Mouse (Mus musculus): ENCODE data around the gene Snrpg. TPM values are rescaled to one million over a fixed set of nuclear protein-coding genes. Genes with fewer than 3 reads are reported as not detected.

The Snrpg gene
- polyA plus RNA-seq, 1 experiment from 2014 or later: 483 TPM

DNA sequence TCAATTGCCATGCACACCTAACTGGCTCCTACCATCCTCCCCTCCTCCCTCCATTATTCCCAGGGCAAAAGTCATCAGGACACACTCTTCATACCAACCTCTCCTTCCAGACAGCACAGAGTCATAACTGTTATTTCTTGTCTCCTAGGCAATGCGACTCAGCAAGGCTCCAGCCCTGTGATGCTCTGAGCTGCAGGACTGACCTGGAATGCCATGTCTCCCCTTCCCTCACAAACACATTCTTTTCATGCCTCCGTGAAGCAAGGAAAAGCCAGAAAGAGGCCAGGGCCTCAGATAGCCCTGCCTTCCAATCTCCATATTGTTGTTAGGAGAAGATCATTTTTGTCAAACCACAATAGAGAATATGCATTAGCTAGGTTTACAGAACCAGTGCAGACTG is 25.0 kb upstream of the Snrpg start:
- ATAC-seq (ENCODE audit: low FRiP score, low read depth): no peak
- H3K27me3 ChIP-seq (replicated peaks): no peaks in the 10 kb centered on the region
- no peak overlapping the region for H3K27ac ChIP-seq
- H3K36me3 ChIP-seq: no peaks in the 10 kb centered on the region
- H3K4me2 ChIP-seq (replicated peaks): no peak overlapping the region
- peaks cover 8% of the 10 kb centered on the region for H3K4me1 ChIP-seq
- WGBS: 68% methylated on average over 2 of the region's 2 CpGs
- no peaks in the 10 kb centered on the region for H3K9me3 ChIP-seq
- H3K9ac ChIP-seq: no peak overlapping the region
- H3K4me3 ChIP-seq: no peak overlapping the region

DNA sequence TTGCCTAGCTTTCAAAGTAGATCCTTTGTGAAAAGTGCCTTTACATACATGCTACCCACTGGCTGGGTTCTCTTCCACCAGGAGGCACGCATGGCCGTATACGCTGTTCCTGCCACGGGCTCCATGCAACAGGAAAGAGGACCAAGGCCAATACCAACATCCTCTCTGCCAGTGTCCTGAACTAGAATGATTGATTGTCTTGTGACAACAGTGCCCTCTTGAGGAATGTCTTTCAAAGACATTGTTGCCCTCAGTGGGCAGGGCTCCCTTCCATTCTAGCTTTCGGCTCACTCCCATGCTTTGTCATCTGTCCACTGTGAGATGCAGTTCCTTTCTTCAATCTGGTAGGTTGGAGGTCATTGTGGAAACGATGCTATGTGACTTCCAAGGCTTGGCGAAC is 21.8 kb upstream of the Snrpg start:
- H3K4me1 ChIP-seq: peaks cover 1% of the 10 kb centered on the region; the same call in 1 of the 2 replicates
- no peaks in the 10 kb centered on the region for H3K36me3 ChIP-seq
- H3K27me3 ChIP-seq (replicated peaks): no peaks in the 10 kb centered on the region
- H3K9me3 ChIP-seq: no peaks in the 10 kb centered on the region
- 66% methylated on average over 7 of the region's 7 CpGs for WGBS
- ATAC-seq (ENCODE audit: low FRiP score, low read depth): no peak
- H3K4me2 ChIP-seq (replicated peaks): no peak overlapping the region
- H3K9ac ChIP-seq: no peak overlapping the region
- H3K27ac ChIP-seq: no peak overlapping the region
- no peak overlapping the region for H3K4me3 ChIP-seq

DNA sequence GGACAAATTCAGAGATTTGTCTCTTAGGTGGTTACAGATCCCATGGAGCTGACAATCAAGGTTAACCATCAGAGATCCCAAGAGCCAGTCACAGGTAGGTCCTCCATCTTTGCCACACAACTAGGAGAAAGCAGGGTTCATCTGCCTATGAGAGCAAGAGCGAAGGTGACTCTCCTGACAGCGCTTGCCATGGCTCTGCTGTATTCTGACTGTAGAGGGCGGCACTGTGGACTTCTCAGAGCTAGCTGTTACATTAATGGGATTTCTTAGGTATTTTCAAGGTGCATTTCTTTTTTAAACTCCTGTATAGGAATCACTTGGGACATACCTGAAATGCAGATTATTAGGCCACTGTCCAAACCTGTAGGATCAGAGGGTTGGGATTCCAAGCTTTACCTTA is 16.2 kb upstream of the Snrpg start:
- 52% methylated on average over 3 of the region's 3 CpGs for WGBS
- H3K36me3 ChIP-seq: no peaks in the 10 kb centered on the region

DNA sequence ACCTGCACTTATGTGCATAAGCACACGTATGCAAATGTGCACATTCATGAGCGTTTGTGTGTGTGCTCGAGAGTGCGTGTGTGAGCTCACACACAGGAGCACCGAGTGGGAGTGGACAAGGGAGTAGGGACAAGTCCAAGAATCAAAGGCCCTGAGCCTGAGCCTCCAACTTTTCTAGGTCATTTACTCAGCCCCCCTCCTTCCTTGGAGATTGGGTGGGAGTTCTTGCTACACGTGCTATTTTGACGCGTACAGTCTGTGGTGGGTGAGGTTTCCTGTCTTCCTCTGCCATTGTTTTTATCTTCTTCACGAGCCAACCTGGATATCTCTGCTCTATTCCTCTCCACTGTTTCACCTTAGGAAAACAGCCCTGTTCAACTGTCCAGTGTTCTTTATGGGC is 14.1 kb upstream of the Snrpg start:
- Histone ChIP-seq H3K36me3 (no peaks in the 10 kb centered on the region), H3K27ac (no peak overlapping the region), H3K4me3 (no peak overlapping the region), H3K4me1 (no peaks in the 10 kb centered on the region), H3K27me3 (replicated peaks) (no peaks in the 10 kb centered on the region), H3K4me2 (replicated peaks) (no peak overlapping the region), H3K9me3 (no peaks in the 10 kb centered on the region), H3K9ac (no peak overlapping the region)
- no peak for ATAC-seq (ENCODE audit: low FRiP score, low read depth)
- WGBS: 84% methylated on average over 9 of the region's 9 CpGs

More for the DNA sequence above, 16.2 kb upstream of the Snrpg start:
- Histone ChIP-seq H3K4me3 (no peak overlapping the region), H3K4me1 (no peaks in the 10 kb centered on the region), H3K9me3 (no peaks in the 10 kb centered on the region), H3K4me2 (replicated peaks) (no peak overlapping the region), H3K27ac (no peak overlapping the region), H3K9ac (no peak overlapping the region), H3K27me3 (replicated peaks) (no peaks in the 10 kb centered on the region)
- no peak for ATAC-seq (ENCODE audit: low FRiP score, low read depth)

DNA sequence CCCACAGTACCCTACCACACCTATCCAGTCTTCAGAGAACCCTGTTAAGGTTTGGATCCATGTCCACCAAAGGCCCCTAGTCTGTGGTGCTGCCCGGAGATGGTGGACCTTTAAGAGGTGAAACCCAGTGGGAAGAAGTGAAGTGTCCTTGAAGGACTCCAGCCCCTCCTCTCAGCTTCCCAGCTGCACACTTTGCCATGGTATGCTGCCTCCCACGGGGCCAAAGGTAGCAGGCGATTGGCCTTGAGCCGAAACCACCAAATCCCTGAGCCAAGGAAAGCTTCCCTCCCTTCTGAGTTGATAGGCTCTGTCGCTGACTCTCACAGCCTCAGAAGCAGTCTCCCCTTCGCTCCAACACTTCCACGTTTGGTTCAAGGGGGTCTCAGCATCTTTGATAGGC is 10.4 kb upstream of the Snrpg start:
- WGBS: 63% methylated on average over 7 of the region's 7 CpGs
- H3K4me3 ChIP-seq: no peak overlapping the region
- H3K27me3 ChIP-seq (replicated peaks): no peaks in the 10 kb centered on the region
- H3K27ac ChIP-seq: no peak overlapping the region
- H3K9ac ChIP-seq: no peak overlapping the region
- no peak for ATAC-seq (ENCODE audit: low FRiP score, low read depth)
- H3K4me1 ChIP-seq: no peaks in the 10 kb centered on the region
- no peaks in the 10 kb centered on the region for H3K9me3 ChIP-seq
- no peak overlapping the region for H3K4me2 ChIP-seq (replicated peaks)
- H3K36me3 ChIP-seq: no peaks in the 10 kb centered on the region

DNA sequence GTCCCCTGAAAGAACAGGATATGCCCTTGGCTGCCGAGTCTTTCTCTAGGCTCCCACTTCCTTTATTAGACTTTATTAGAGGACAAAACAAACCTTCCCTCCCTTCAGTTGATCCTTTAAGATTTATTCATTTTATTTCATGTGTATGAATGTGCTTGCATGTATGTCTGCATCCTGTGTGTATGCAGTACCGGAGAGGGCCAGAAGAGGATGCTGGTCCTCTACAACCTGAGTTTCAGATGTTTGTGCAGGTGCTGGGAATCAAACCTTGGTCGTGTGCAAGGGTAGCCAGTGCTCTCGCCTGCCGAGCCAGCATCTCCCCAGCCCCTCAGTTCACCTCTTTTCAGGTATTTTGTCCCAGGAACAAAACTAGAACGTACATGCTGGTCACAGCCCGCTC is 9.7 kb upstream of the Snrpg start:
- H3K4me3 ChIP-seq: no peak overlapping the region
- H3K9ac ChIP-seq: no peak overlapping the region
- H3K27me3 ChIP-seq (replicated peaks): no peaks in the 10 kb centered on the region
- H3K36me3 ChIP-seq: no peaks in the 10 kb centered on the region
- peaks cover 5% of the 10 kb centered on the region for H3K4me1 ChIP-seq
- no peak overlapping the region for H3K4me2 ChIP-seq (replicated peaks)
- no peaks in the 10 kb centered on the region for H3K9me3 ChIP-seq
- ATAC-seq (ENCODE audit: low FRiP score, low read depth): no peak
- WGBS: 93% methylated on average over 7 of the region's 7 CpGs
- H3K27ac ChIP-seq: no peak overlapping the region

DNA sequence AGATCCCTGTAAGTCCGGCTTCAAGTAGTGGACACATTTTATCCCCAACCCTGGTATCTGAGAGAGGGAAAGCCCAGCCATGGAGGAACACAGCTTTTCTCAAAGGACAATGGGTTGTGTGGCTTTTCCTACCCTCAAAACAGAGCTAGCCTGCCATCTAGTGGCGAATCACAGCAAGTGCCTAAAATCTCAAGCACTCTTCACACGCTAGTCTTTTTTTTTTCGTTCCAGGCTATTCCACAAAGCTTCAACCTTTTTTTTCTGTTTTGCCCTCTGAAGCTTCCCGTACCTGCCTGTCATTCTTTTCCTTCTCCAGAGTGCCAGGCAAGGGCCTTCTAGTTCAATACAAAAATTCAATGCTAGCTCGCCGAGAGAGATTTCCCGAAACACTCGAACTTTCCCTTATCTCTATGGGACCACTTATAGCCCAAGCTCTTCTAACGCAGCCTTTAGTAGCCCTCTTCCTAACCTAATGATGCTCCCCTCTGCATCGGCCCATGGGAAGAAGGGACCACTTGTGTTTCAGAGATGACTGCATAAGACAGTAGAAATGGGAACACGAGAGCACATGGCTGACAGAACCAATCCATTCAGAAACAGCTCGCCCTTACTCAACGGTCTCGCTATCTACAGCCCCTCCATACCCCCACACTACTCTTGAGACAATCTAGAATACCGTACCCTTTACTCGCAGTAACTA is 6.5 kb upstream of the Snrpg start:
- H3K9me3 ChIP-seq: no peaks in the 10 kb centered on the region
- peak overlapping the region; percentile 89 for H3K4me2 ChIP-seq (replicated peaks)
- peak overlapping the region; percentile 66 for H3K4me3 ChIP-seq
- H3K4me1 ChIP-seq: peaks cover 9% of the 10 kb centered on the region
- 3% methylated on average over 17 of the region's 17 CpGs for WGBS
- peak; percentile 55 for ATAC-seq (ENCODE audit: low FRiP score, low read depth)
- peak overlapping the region; percentile 58 for H3K9ac ChIP-seq
- H3K27me3 ChIP-seq (replicated peaks): no peaks in the 10 kb centered on the region
- peaks cover 10% of the 10 kb centered on the region for H3K36me3 ChIP-seq
- peak overlapping the region; percentile 59; the same call in 1 of the 2 replicates for H3K27ac ChIP-seq

DNA sequence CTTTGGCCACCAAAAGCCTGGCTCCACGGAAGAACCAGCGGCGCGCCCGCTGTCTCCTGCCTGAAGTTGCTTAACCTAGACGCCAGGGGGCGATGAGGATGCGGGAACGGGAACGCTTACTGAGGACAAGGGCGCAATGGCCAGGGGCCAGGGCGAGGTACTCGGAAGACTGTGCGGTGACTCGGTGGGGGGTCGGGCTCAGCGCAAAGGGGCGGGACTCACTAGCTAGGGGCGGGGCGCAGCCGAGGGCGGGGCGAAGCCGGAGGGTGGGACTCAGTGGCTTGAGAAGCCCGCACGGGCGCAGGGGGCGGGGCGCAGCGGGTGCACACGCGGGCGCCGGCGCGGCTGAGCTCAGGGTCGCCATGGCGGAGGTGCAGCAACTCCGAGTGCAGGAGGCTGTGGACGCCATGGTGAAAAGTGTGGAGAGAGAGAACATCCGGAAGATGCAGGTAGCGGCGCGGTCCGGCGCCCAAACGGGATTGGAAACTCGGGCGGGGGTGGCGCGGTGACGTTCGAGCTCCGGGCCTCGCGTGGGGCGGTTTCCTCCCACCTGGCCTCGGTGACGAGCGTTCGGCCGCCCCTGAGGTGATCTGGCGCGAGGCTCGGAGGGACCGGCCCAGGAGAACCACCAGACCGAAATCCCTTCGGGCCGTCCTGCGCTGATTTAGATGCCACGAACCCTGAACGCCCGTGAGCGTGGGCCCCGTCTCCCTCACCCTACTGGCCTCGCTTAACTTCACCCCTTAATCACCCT is 5.6 kb upstream of the Snrpg start, which contains the start of gene Fam136a:
Gene Fam136a, plus strand, starts transcription at position 276 of the 754 bp plus-strand sequence.
- peaks cover 10% of the 10 kb centered on the region for H3K36me3 ChIP-seq
- WGBS: 1% methylated on average over 76 of the region's 76 CpGs
- peak within 1 kb of the TSS; percentile 66 for H3K4me3 ChIP-seq
- H3K9me3 ChIP-seq: no peaks in the 10 kb centered on the region
- H3K27ac ChIP-seq: no peak within 1 kb of the TSS; the same call in 1 of the 2 replicates
- H3K4me2 ChIP-seq (replicated peaks): peak within 1 kb of the TSS; percentile 89
- peak within 1 kb of the TSS; percentile 77 for H3K9ac ChIP-seq
- H3K4me1 ChIP-seq: peaks cover 11% of the 10 kb centered on the region
- peak; percentile 95 for ATAC-seq (ENCODE audit: low FRiP score, low read depth)
- no peaks in the 10 kb centered on the region for H3K27me3 ChIP-seq (replicated peaks)

DNA sequence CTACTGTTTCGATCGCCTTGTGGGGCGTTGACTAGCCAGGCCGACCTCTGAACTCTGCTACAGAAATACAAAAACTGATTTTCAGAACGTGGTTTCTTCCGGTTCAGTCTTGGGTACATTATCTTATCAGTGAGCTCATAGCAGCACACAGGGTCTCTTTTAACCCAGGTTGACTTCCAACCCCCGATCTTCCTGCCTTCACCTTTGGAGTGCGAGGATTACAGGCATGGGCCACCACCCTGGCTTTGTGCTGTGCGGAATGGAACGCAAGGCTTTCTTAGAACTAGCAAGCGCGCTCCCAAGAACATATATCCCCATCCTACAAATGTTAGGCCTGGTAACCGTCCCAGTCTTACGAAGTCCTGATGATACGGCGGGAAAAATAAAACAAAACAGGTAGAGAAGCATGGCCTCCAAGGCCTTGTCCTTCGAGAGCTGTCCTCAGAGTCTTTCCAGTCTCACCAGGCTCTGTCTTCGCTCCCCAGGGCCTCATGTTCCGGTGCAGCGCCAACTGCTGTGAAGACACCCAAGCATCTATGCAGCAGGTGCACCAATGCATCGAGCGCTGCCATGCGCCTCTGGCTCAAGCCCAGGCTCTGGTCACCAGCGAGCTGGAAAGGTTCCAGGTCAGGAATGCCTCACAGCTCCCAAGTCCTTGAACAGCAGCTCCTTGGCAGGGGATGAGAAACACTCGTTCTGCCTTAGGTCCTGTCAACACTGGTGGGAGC is 4.8 kb upstream of the Snrpg start:
- no peak overlapping the region for H3K27ac ChIP-seq
- H3K4me3 ChIP-seq: peak overlapping the region; percentile 66
- H3K36me3 ChIP-seq: peaks cover 10% of the 10 kb centered on the region
- WGBS: 46% methylated on average over 25 of the region's 25 CpGs
- no peaks in the 10 kb centered on the region for H3K27me3 ChIP-seq (replicated peaks)
- H3K4me2 ChIP-seq (replicated peaks): peak overlapping the region; percentile 89
- peaks cover 17% of the 10 kb centered on the region for H3K4me1 ChIP-seq
- no peaks in the 10 kb centered on the region for H3K9me3 ChIP-seq
- ATAC-seq (ENCODE audit: low FRiP score, low read depth): no peak
- H3K9ac ChIP-seq: peak overlapping the region; percentile 77

DNA sequence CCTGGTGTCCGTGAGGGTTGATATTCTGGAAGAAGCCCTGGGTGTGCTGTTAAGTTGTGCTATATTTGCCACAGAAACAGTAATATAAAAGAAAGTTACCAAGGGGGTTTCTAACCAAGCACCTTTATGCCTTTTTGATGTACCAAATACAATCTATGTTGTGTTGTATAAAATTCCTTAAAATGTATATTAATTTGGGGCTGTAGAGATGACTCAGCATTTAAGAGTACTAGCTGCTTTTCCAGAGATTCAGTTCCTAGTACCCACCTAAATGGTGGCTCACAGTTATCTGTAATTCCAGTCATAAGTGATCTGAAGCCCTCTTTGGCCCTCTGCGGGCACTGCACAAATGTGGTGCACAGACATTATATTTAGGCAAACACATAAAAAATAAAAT is 4.3 kb upstream of the Snrpg start:
- H3K36me3 ChIP-seq: peaks cover 10% of the 10 kb centered on the region
- H3K4me3 ChIP-seq: peak overlapping the region; percentile 66; the same call in 1 of the 2 replicates
- H3K9me3 ChIP-seq: no peaks in the 10 kb centered on the region
- peaks cover 17% of the 10 kb centered on the region for H3K4me1 ChIP-seq
- H3K27ac ChIP-seq: no peak overlapping the region
- no peaks in the 10 kb centered on the region for H3K27me3 ChIP-seq (replicated peaks)
- WGBS: 81% methylated on average over 2 of the region's 2 CpGs
- H3K4me2 ChIP-seq (replicated peaks): peak overlapping the region; percentile 89
- no peak overlapping the region for H3K9ac ChIP-seq
- ATAC-seq (ENCODE audit: low FRiP score, low read depth): no peak

DNA sequence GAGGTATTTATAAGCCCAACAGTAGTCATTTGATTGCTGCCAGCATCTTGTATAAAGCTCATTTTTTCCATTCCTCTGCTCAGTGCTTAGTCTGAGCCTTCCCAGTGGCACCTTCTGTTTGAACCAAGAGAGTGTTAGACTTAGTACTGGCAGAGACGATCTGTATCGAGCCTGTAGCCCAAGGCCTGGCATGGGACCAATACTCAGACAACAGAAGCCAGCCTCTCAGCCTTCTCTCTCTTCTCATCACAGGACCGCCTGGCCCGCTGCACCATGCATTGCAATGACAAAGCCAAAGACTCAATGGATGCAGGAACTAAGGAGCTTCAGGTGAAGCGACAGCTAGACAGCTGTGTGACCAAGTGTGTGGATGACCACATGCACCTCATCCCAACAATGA is 2.6 kb upstream of the Snrpg start:
- Histone ChIP-seq H3K9me3 (no peaks in the 10 kb centered on the region), H3K9ac (no peak overlapping the region), H3K27me3 (replicated peaks) (no peaks in the 10 kb centered on the region), H3K27ac (no peak overlapping the region), H3K4me1 (peaks cover 32% of the 10 kb centered on the region), H3K4me2 (replicated peaks) (no peak overlapping the region), H3K36me3 (peaks cover 10% of the 10 kb centered on the region), H3K4me3 (no peak overlapping the region)
- 95% methylated on average over 5 of the region's 5 CpGs for WGBS
- ATAC-seq (ENCODE audit: low FRiP score, low read depth): no peak

DNA sequence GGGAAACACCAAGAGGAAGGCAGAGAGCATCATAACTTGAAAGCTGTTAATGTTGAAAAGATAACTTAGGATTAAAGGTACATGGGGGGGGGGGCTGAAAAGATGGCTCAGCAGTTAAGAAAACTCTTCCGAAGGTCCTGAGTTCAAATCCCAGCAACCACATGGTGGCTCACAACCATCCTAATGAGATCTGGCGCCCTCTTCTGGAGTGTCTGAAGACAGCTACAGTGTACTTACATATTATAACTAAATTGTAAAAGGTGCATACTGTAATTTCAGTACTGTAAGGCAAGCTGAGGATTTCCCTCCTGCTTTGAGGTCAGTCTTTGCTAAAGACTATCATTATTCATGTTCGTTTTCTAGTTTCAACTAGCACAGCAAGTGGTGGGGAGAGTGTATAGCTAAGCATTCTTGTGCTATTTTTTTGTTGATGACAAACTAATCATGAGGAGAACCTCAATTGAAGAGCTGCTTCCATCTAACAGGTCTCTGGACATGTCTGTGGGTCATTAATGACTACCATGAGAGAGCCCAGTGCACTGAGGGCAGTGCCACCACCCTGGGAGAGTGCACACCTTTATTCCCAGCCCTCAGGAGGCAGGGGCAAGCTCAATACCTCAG is 901 bp upstream of the Snrpg start:
- Histone ChIP-seq H3K9ac (peak overlapping the region; percentile 85; the same call in 1 of the 2 replicates), H3K9me3 (no peaks in the 10 kb centered on the region), H3K4me1 (peaks cover 32% of the 10 kb centered on the region), H3K36me3 (peaks cover 10% of the 10 kb centered on the region), H3K4me3 (no peak overlapping the region; the same call in 1 of the 2 replicates), H3K27me3 (replicated peaks) (no peaks in the 10 kb centered on the region), H3K4me2 (replicated peaks) (peak overlapping the region; percentile 96), H3K27ac (0 out of 2 replicates have a peak overlapping the region, but pooled peaks have one; percentile 87)
- 71% methylated on average over 3 of the region's 3 CpGs for WGBS
- ATAC-seq (ENCODE audit: low FRiP score, low read depth): no peak
